Mouse (Mus musculus) adrenal gland, adult 8-10 months (tissue): ENCODE measurements around the gene Epb41l1. TPM values are rescaled to one million over a fixed set of nuclear protein-coding genes. Genes with fewer than 3 reads are reported as not detected.

Experiments
- microRNA-seq, 2 experiments: library from miRNA; unstranded; fragments of <30 nt; microRNA quantifications; one replicate each; pipeline ENCODE4 v1.2.0; 2022
- total RNA-seq, 4 experiments: library from RNA; stranded (reverse); gene quantifications; 2 replicates each; pipeline ENCODE4 v1.2.4; 2022

The Epb41l1 gene
- total RNA-seq, 4 experiments from 2014 or later = 72.4 to 109 (median 91.3) TPM

Small RNA genes lying within 50 kb of the gene (microRNA-seq; reads per million reads assigned to microRNA genes)
- gene Gm22758 = 0 reads per million in 2 experiments

Other genes with a start within 250 kb of the Epb41l1 start
- gene Rbm39, start 240.7 kb upstream of the Epb41l1 start, total RNA-seq = 100 to 1,000 TPM; 313 to 619 (median 423) TPM
- 10 to 100 TPM; 44.2 to 79.9 (median 57.6) TPM for gene Phf20, start 224.4 kb upstream of the Epb41l1 start, total RNA-seq
- gene Cnbd2, start 108.6 kb upstream of the Epb41l1 start, total RNA-seq = 1 to 10 TPM; 2.4 to 5.1 (median 3.2) TPM
- gene Scand1, start 108.2 kb upstream of the Epb41l1 start, total RNA-seq = 100 to 1,000 TPM in 3 of 4 experiments, 10 to 100 TPM in 1; 98.3 to 137 (median 105) TPM
- 10 to 100 TPM; 38.9 to 51.9 (median 47.2) TPM for gene Aar2, start 126.7 kb downstream of the Epb41l1 start, total RNA-seq
- gene Dlgap4, start 192.8 kb downstream of the Epb41l1 start, total RNA-seq = 10 to 100 TPM; 43.0 to 72.3 (median 58.4) TPM